Mouse (Mus musculus): ENCODE measurements around the gene Ccdc149. TPM values are rescaled to one million over a fixed set of nuclear protein-coding genes. Genes with fewer than 3 reads are reported as not detected.

The Ccdc149 gene
- polyA plus RNA-seq (2016; fragmentation: Nextera tagmentation; extraction: Ambion mirVana) = 0.23 and 0.64 TPM in 2 replicates

GRCm38 (mm10) chr5:52470991-52471801 lies at the start of gene Ccdc149:
Ccdc149 (minus strand) TSS chr5:52471521.
- Histone ChIP-seq H3K4me3 (peak within 1 kb of the TSS; percentile 70), H3K27me3 (ENCODE audit: low read depth, poor library complexity, severe bottlenecking) (peaks cover 45% of the 10 kb centered on the region), H3K4me1 (peaks cover 13% of the 10 kb centered on the region), H3K27ac (peak within 1 kb of the TSS; percentile 74), H3K9me3 (replicated peaks) (no peaks in the 10 kb centered on the region), H3K36me3 (no peaks in the 10 kb centered on the region)
- 2% methylated on average over 37 of the region's 65 CpGs for WGBS
- DNase-seq (ENCODE audit: low spot score) = peak; percentile 58

GRCm38 (mm10) chr5:52519921-52520320 lies 48.6 kb upstream of the Ccdc149 start:
- DNase-seq (ENCODE audit: low spot score) = no peak
- H3K36me3 ChIP-seq = no peaks in the 10 kb centered on the region
- H3K9me3 ChIP-seq (replicated peaks) = no peaks in the 10 kb centered on the region
- no peak overlapping the region for H3K4me3 ChIP-seq
- no peak overlapping the region for H3K27ac ChIP-seq
- peaks cover 22% of the 10 kb centered on the region for H3K27me3 ChIP-seq (ENCODE audit: low read depth, poor library complexity, severe bottlenecking)
- WGBS = 85% methylated on average over 2 of the region's 2 CpGs
- 0 out of 2 replicates have a peak, but pooled peaks cover 6% of the 10 kb centered on the region for H3K4me1 ChIP-seq

GRCm38 (mm10) chr5:52516072-52516476 lies 44.8 kb upstream of the Ccdc149 start:
- Histone ChIP-seq H3K27me3 (ENCODE audit: low read depth, poor library complexity, severe bottlenecking) (peaks cover 27% of the 10 kb centered on the region), H3K9me3 (replicated peaks) (no peaks in the 10 kb centered on the region), H3K4me1 (peaks cover 8% of the 10 kb centered on the region; the same call in 1 of the 2 replicates), H3K36me3 (no peaks in the 10 kb centered on the region), H3K4me3 (peak overlapping the region; percentile 31), H3K27ac (no peak overlapping the region)
- DNase-seq (ENCODE audit: low spot score) = peak; percentile 33
- 21% methylated on average over 21 of the region's 21 CpGs for WGBS

- peak overlapping the region; percentile 31 for H3K4me3 ChIP-seq
- peak; percentile 79 for DNase-seq (ENCODE audit: low spot score)
- H3K27ac ChIP-seq = no peak overlapping the region
- no peaks in the 10 kb centered on the region for H3K36me3 ChIP-seq
- H3K4me1 ChIP-seq = peaks cover 11% of the 10 kb centered on the region; the same call in 1 of the 2 replicates
- H3K27me3 ChIP-seq (ENCODE audit: low read depth, poor library complexity, severe bottlenecking) = peaks cover 27% of the 10 kb centered on the region
- H3K9me3 ChIP-seq (replicated peaks) = no peaks in the 10 kb centered on the region
- WGBS = 31% methylated on average over 22 of the region's 22 CpGs
Observed at GRCm38 (mm10) chr5:52515246-52516021, 44.1 kb upstream of the Ccdc149 start.

- H3K27ac ChIP-seq = no peak overlapping the region
- H3K4me1 ChIP-seq = peaks cover 9% of the 10 kb centered on the region; the same call in 1 of the 2 replicates
- H3K4me3 ChIP-seq = no peak overlapping the region
- H3K36me3 ChIP-seq = no peaks in the 10 kb centered on the region
- 52% methylated on average over 3 of the region's 3 CpGs for WGBS
- DNase-seq (ENCODE audit: low spot score) = no peak
- H3K9me3 ChIP-seq (replicated peaks) = no peaks in the 10 kb centered on the region
- peaks cover 12% of the 10 kb centered on the region for H3K27me3 ChIP-seq (ENCODE audit: low read depth, poor library complexity, severe bottlenecking)
Observed at GRCm38 (mm10) chr5:52511089-52511488, 39.8 kb upstream of the Ccdc149 start.

- no peak overlapping the region for H3K27ac ChIP-seq
Observed at GRCm38 (mm10) chr5:52509416-52509815, 38.1 kb upstream of the Ccdc149 start.

GRCm38 (mm10) chr5:52504666-52505065 lies 33.3 kb upstream of the Ccdc149 start:
- Histone ChIP-seq H3K4me3 (no peak overlapping the region), H3K36me3 (no peaks in the 10 kb centered on the region)
- 90% methylated on average over 13 of the region's 13 CpGs for WGBS

More at GRCm38 (mm10) chr5:52509416-52509815, 38.1 kb upstream of the Ccdc149 start:
- WGBS = 88% methylated on average over 6 of the region's 6 CpGs
- Histone ChIP-seq H3K36me3 (no peaks in the 10 kb centered on the region), H3K4me3 (no peak overlapping the region), H3K9me3 (replicated peaks) (no peaks in the 10 kb centered on the region), H3K4me1 (peaks cover 10% of the 10 kb centered on the region; the same call in 1 of the 2 replicates), H3K27me3 (ENCODE audit: low read depth, poor library complexity, severe bottlenecking) (0 out of 2 replicates have a peak, but pooled peaks cover 5% of the 10 kb centered on the region)
- DNase-seq (ENCODE audit: low spot score) = no peak

GRCm38 (mm10) chr5:52504148-52504547 lies 32.8 kb upstream of the Ccdc149 start:
- H3K36me3 ChIP-seq = no peaks in the 10 kb centered on the region
- WGBS = 90% methylated on average over 11 of the region's 11 CpGs
- no peak overlapping the region for H3K4me3 ChIP-seq
- H3K27ac ChIP-seq = no peak overlapping the region
- H3K27me3 ChIP-seq (ENCODE audit: low read depth, poor library complexity, severe bottlenecking) = no peaks in the 10 kb centered on the region
- H3K9me3 ChIP-seq (replicated peaks) = no peaks in the 10 kb centered on the region
- 0 out of 2 replicates have a peak, but pooled peaks cover 5% of the 10 kb centered on the region for H3K4me1 ChIP-seq
- no peak for DNase-seq (ENCODE audit: low spot score)

More at GRCm38 (mm10) chr5:52504666-52505065, 33.3 kb upstream of the Ccdc149 start:
- Histone ChIP-seq H3K9me3 (replicated peaks) (no peaks in the 10 kb centered on the region), H3K27me3 (ENCODE audit: low read depth, poor library complexity, severe bottlenecking) (no peaks in the 10 kb centered on the region), H3K4me1 (0 out of 2 replicates have a peak, but pooled peaks cover 5% of the 10 kb centered on the region), H3K27ac (no peak overlapping the region)
- no peak for DNase-seq (ENCODE audit: low spot score)

- Histone ChIP-seq H3K27me3 (ENCODE audit: low read depth, poor library complexity, severe bottlenecking) (no peaks in the 10 kb centered on the region), H3K4me3 (no peak overlapping the region), H3K27ac (no peak overlapping the region), H3K4me1 (0 out of 2 replicates have a peak, but pooled peaks cover 2% of the 10 kb centered on the region), H3K9me3 (replicated peaks) (no peaks in the 10 kb centered on the region), H3K36me3 (no peaks in the 10 kb centered on the region)
- WGBS = 70% methylated on average over 13 of the region's 14 CpGs
- DNase-seq (ENCODE audit: low spot score) = no peak
Observed at GRCm38 (mm10) chr5:52495671-52496070, 24.4 kb upstream of the Ccdc149 start.

- Histone ChIP-seq H3K27me3 (ENCODE audit: low read depth, poor library complexity, severe bottlenecking) (no peaks in the 10 kb centered on the region), H3K36me3 (no peaks in the 10 kb centered on the region), H3K27ac (no peak overlapping the region), H3K4me1 (0 out of 2 replicates have a peak, but pooled peaks cover 2% of the 10 kb centered on the region), H3K4me3 (no peak overlapping the region), H3K9me3 (replicated peaks) (no peaks in the 10 kb centered on the region)
- no peak for DNase-seq (ENCODE audit: low spot score)
- 87% methylated on average over 6 of the region's 6 CpGs for WGBS
Observed at GRCm38 (mm10) chr5:52491496-52491895, 20.2 kb upstream of the Ccdc149 start.

- WGBS = 89% methylated on average over 13 of the region's 13 CpGs
- DNase-seq (ENCODE audit: low spot score) = no peak
- no peaks in the 10 kb centered on the region for H3K9me3 ChIP-seq (replicated peaks)
- H3K4me1 ChIP-seq = no peaks in the 10 kb centered on the region
- no peak overlapping the region for H3K27ac ChIP-seq
- H3K27me3 ChIP-seq (ENCODE audit: low read depth, poor library complexity, severe bottlenecking) = no peaks in the 10 kb centered on the region
- H3K36me3 ChIP-seq = no peaks in the 10 kb centered on the region
- H3K4me3 ChIP-seq = no peak overlapping the region
Observed at GRCm38 (mm10) chr5:52487559-52488430, 16.5 kb upstream of the Ccdc149 start.

GRCm38 (mm10) chr5:52476826-52477225 lies 5.5 kb upstream of the Ccdc149 start:
- H3K4me1 ChIP-seq = peaks cover 14% of the 10 kb centered on the region
- peak overlapping the region; percentile 66; the same call in 1 of the 2 replicates for H3K27ac ChIP-seq
- 9% methylated on average over 7 of the region's 7 CpGs for WGBS
- DNase-seq (ENCODE audit: low spot score) = no peak
- no peaks in the 10 kb centered on the region for H3K9me3 ChIP-seq (replicated peaks)
- peak overlapping the region; percentile 51 for H3K4me3 ChIP-seq
- H3K36me3 ChIP-seq = no peaks in the 10 kb centered on the region
- peaks cover 21% of the 10 kb centered on the region for H3K27me3 ChIP-seq (ENCODE audit: low read depth, poor library complexity, severe bottlenecking)
